Mouse (Mus musculus) lung, adult 2 months (tissue): ENCODE measurements around the gene BC049715. TPM values are rescaled to one million over a fixed set of nuclear protein-coding genes. Genes with fewer than 3 reads are reported as not detected.
A peak's percentile ranks its signal among the peaks of the same experiment; 100 is the strongest.
"Not testable (repeated sequence)": the region's sequence is repeated elsewhere in the genome, so short reads cannot be mapped to it uniquely, and the experiment has no call there.

Experiments used
- DNase-seq: peaks from one replicate; pipeline ENCODE4 v3.0.0; 2022
- H3K4me1 ChIP-seq: fragments of 200-500 bp; 2 replicates; pipeline ENCODE4 v1.6.1; 2011; ENCODE audit warnings: low read length; ENCODE audit not compliant: control insufficient read depth, insufficient read depth
- H3K4me3 ChIP-seq: fragments of 200-500 bp; replicated peaks from 2 replicates; pipeline ENCODE3; 2011; ENCODE audit warnings: low read depth, mild to moderate bottlenecking, control low read depth, low read length; ENCODE audit errors: extremely low read depth
- CTCF ChIP-seq: fragments of 200-500 bp; IDR thresholded peaks from 2 replicates; pipeline ENCODE4 v1.5.1; 2011; ENCODE audit warnings: mild to moderate bottlenecking, low read length, control low read depth; ENCODE audit not compliant: insufficient read depth
- POLR2A ChIP-seq: fragments of 200-500 bp; IDR thresholded peaks from 2 replicates; pipeline ENCODE4 v1.6.1; 2011; ENCODE audit warnings: low read depth, mild to moderate bottlenecking, control low read depth, low read length, borderline replicate concordance; ENCODE audit errors: extremely low read depth
- WGBS: fragments of 180-500 bp; shearing (Covaris S2); methylation state at CpG from one replicate; pipeline ENCODE4 v1.1.7; 2018; 5-methylcytosine and 5-hydroxymethylcytosine counted together
- polyA plus RNA-seq: library from polyadenylated mRNA; depleted of rRNA; stranded (reverse); fragments of >200 nt; gene quantifications from 2 replicates; pipeline ENCODE4 v1.2.3, GENCODE M21; 2012

The BC049715 gene
- polyA plus RNA-seq, 1 experiment: 1.0 TPM

- Histone ChIP-seq H3K4me3 (no peak overlapping the region), H3K4me1 (peaks cover 8% of the 10 kb centered on the region)
- TF ChIP-seq CTCF (no peak), POLR2A (no peak)
- no peak for DNase-seq
- WGBS: 41% methylated on average over 8 of the region's 8 CpGs
Observed at GRCm38 (mm10) chr6:136858420-136858819, 31.0 kb downstream of the BC049715 start.

- DNase-seq: no peak
- WGBS: 22% methylated on average over 9 of the region's 9 CpGs
- Histone ChIP-seq H3K4me3 (no peak overlapping the region), H3K4me1 (peaks cover 8% of the 10 kb centered on the region)
- TF ChIP-seq CTCF (peak; percentile 18; the same call in 1 of the 2 replicates), POLR2A (no peak)
Observed at GRCm38 (mm10) chr6:136861020-136861419, 33.6 kb downstream of the BC049715 start.

- 90% methylated on average over 5 of the region's 5 CpGs for WGBS
Observed at GRCm38 (mm10) chr6:136865360-136865759, 37.9 kb downstream of the BC049715 start.

GRCm38 (mm10) chr6:136866150-136866549 is 38.7 kb downstream of the BC049715 start:
- Histone ChIP-seq H3K4me3 (no peak overlapping the region), H3K4me1 (no peaks in the 10 kb centered on the region)
- DNase-seq: no peak
- WGBS: 62% methylated on average over 4 of the region's 4 CpGs
- TF ChIP-seq POLR2A (no peak), CTCF (no peak)

More at GRCm38 (mm10) chr6:136865360-136865759, 37.9 kb downstream of the BC049715 start:
- H3K4me1 ChIP-seq: no peaks in the 10 kb centered on the region
- TF ChIP-seq POLR2A: no peak
- TF ChIP-seq CTCF: no peak
- H3K4me3 ChIP-seq: no peak overlapping the region
- DNase-seq: no peak

- H3K4me1 ChIP-seq: no peaks in the 10 kb centered on the region
- WGBS: 54% methylated on average over 5 of the region's 5 CpGs
- H3K4me3 ChIP-seq: no peak overlapping the region
- no peak for DNase-seq
- TF ChIP-seq CTCF: no peak
- TF ChIP-seq POLR2A: no peak
Observed at GRCm38 (mm10) chr6:136868921-136869320, 41.5 kb downstream of the BC049715 start.

- DNase-seq: no peak
- H3K4me3 ChIP-seq: peak overlapping the region; percentile 66
- TF ChIP-seq POLR2A: peak; percentile 46; the same call in 1 of the 2 replicates
- TF ChIP-seq CTCF: no peak
- no peaks in the 10 kb centered on the region for H3K4me1 ChIP-seq
- WGBS: 14% methylated on average over 8 of the region's 8 CpGs
Observed at GRCm38 (mm10) chr6:136874599-136874998, 47.2 kb downstream of the BC049715 start.

- no peaks in the 10 kb centered on the region for H3K4me1 ChIP-seq
- 25% methylated on average over 9 of the region's 9 CpGs for WGBS
- H3K4me3 ChIP-seq: peak within 1 kb of the TSS; percentile 66
- DNase-seq: peak; percentile 26
- TF ChIP-seq CTCF (no peak), POLR2A (peak; percentile 98)
Observed at GRCm38 (mm10) chr6:136875670-136876069, 48.2 kb downstream of the BC049715 start, which contains the start of gene Mgp. Gene Mgp (minus strand): TSS chr6:136875823.

- no peak for DNase-seq
- H3K4me3 ChIP-seq: no peak overlapping the region
- TF ChIP-seq POLR2A (no peak), CTCF (no peak)
- no peaks in the 10 kb centered on the region for H3K4me1 ChIP-seq
- 58% methylated on average over 8 of the region's 8 CpGs for WGBS
Observed at GRCm38 (mm10) chr6:136881678-136882077, 54.3 kb downstream of the BC049715 start.

- Histone ChIP-seq H3K4me1 (peaks cover 5% of the 10 kb centered on the region; the same call in 1 of the 2 replicates), H3K4me3 (no peak overlapping the region)
- DNase-seq: no peak
- 61% methylated on average over 3 of the region's 3 CpGs for WGBS
- TF ChIP-seq POLR2A (no peak), CTCF (no peak)
Observed at GRCm38 (mm10) chr6:136883431-136883915, 56.0 kb downstream of the BC049715 start.

GRCm38 (mm10) chr6:136883961-136884360 is 56.5 kb downstream of the BC049715 start:
- 77% methylated on average over 6 of the region's 6 CpGs for WGBS
- Histone ChIP-seq H3K4me3 (no peak overlapping the region), H3K4me1 (peaks cover 7% of the 10 kb centered on the region; the same call in 1 of the 2 replicates)
- no peak for TF ChIP-seq POLR2A
- TF ChIP-seq CTCF: no peak
- DNase-seq: no peak

- WGBS: 45% methylated on average over 1 of the region's 1 CpGs
- not testable (repeated sequence) for DNase-seq, H3K4me3 ChIP-seq, H3K4me1 ChIP-seq
Observed at GRCm38 (mm10) chr6:136884766-136885165, 57.3 kb downstream of the BC049715 start.
